Mouse (Mus musculus) limb, embryonic 13.5 days (tissue): Measurements from ENCODE around the gene Plp2. TPM values are rescaled to one million over a fixed set of nuclear protein-coding genes. Genes with fewer than 3 reads are reported as not detected.

ENCODE experiments used
- polyA plus RNA-seq: library from polyadenylated mRNA; unstranded; fragments of >200 nt; fragmentation: Nextera tagmentation; extraction: Ambion mirVana; gene quantifications from 2 replicates; pipeline ENCODE4 v1.2.1, GENCODE M21; 2015

Plp2 gene
- polyA plus RNA-seq, 1 experiment from 2014 or later, result 114 TPM

Other genes with a start within 250 kb of the Plp2 start
- 0.08 and 0.09 TPM in 2 replicates for gene Foxp3, start 97.7 kb downstream of the Plp2 start, polyA plus RNA-seq
- 1.6 and 2.3 TPM in 2 replicates for gene Ppp1r3f, start 97.1 kb downstream of the Plp2 start, polyA plus RNA-seq
- gene Ccdc22, start 65.9 kb downstream of the Plp2 start, polyA plus RNA-seq, result 27.9 and 29.6 TPM in 2 replicates
- 0.04 TPM in 1 of 2 replicates, not detected in the other for gene Cacna1f, start 64.3 kb downstream of the Plp2 start, polyA plus RNA-seq
- gene Syp, start 32.9 kb downstream of the Plp2 start, polyA plus RNA-seq, result 0.93 and 1.4 TPM in 2 replicates
- gene Prickle3, start 14.1 kb downstream of the Plp2 start, polyA plus RNA-seq, result 9.6 and 10.0 TPM in 2 replicates
- 0.22 and 0.40 TPM in 2 replicates for gene Magix, start 9.9 kb upstream of the Plp2 start, polyA plus RNA-seq
- gene Gpkow, start 25.7 kb upstream of the Plp2 start, polyA plus RNA-seq, result 40.8 and 42.6 TPM in 2 replicates
- 32.0 and 36.1 TPM in 2 replicates for gene Wdr45, start 42.9 kb upstream of the Plp2 start, polyA plus RNA-seq
- 0.48 and 0.78 TPM in 2 replicates for gene Gm45208, start 50.9 kb upstream of the Plp2 start, polyA plus RNA-seq
- gene Praf2, start 57.0 kb upstream of the Plp2 start, polyA plus RNA-seq, result 84.1 and 85.0 TPM in 2 replicates
- gene Ccdc120, start 79.5 kb upstream of the Plp2 start, polyA plus RNA-seq, result 17.5 and 22.1 TPM in 2 replicates
- gene Tfe3, start 91.2 kb upstream of the Plp2 start, polyA plus RNA-seq, result 26.4 and 27.6 TPM in 2 replicates
- gene Gripap1, start 118.4 kb upstream of the Plp2 start, polyA plus RNA-seq, result 42.0 and 47.3 TPM in 2 replicates
- 0.94 and 1.7 TPM in 2 replicates for gene Kcnd1, start 150.9 kb upstream of the Plp2 start, polyA plus RNA-seq
- gene Otud5, start 170.0 kb upstream of the Plp2 start, polyA plus RNA-seq, result 45.4 and 49.8 TPM in 2 replicates
- gene Pim2, start 206.9 kb upstream of the Plp2 start, polyA plus RNA-seq, result 4.1 and 4.8 TPM in 2 replicates
- gene Slc35a2, start 212.6 kb upstream of the Plp2 start, polyA plus RNA-seq, result 45.2 and 50.2 TPM in 2 replicates
- gene Pqbp1, start 227.9 kb upstream of the Plp2 start, polyA plus RNA-seq, result 138 and 149 TPM in 2 replicates
- gene Timm17b, start 228.0 kb upstream of the Plp2 start, polyA plus RNA-seq, result 179 and 181 TPM in 2 replicates
- not detected in 2 replicates for gene Gm10491, start 236.4 kb upstream of the Plp2 start, polyA plus RNA-seq
- not detected in 2 replicates for gene Gm10490, start 238.2 kb upstream of the Plp2 start, polyA plus RNA-seq
- 0.89 and 0.94 TPM in 2 replicates for gene Pcsk1n, start 248.4 kb upstream of the Plp2 start, polyA plus RNA-seq